Mouse (Mus musculus) ES-E14 (cell line): ENCODE data around the gene Wdr46. TPM values are rescaled to one million over a fixed set of nuclear protein-coding genes. Genes with fewer than 3 reads are reported as not detected.

Experiments
- DNase-seq: peaks from one replicate; pipeline ENCODE4 v3.0.0-alpha.2; 2013; ENCODE audit warnings: low read depth, low spot score
- H3K27ac ChIP-seq: 2 replicates; pipeline ENCODE4 v1.5.1; 2012; ENCODE audit warnings: low read depth, mild to moderate bottlenecking, low read length, moderate library complexity, mixed read lengths; ENCODE audit not compliant: poor library complexity, insufficient read depth, severe bottlenecking
- H3K36me3 ChIP-seq: 2 replicates; pipeline ENCODE4 v1.6.1; 2012; ENCODE audit warnings: mild to moderate bottlenecking, low read length, moderate library complexity, mixed read lengths; ENCODE audit not compliant: control insufficient read depth, poor library complexity, insufficient read depth, severe bottlenecking
- H3K4me1 ChIP-seq, 2 experiments: fragments of 150-350 bp in 1 of 2; sonication (generic) in 1 of 2; 2 replicates each; pipeline ENCODE4 v1.6.1; 2012; ENCODE audit warnings: low read length in 2 of 2, mild to moderate bottlenecking in 1 of 2, mixed read lengths in 1 of 2; ENCODE audit not compliant: control insufficient read depth in 2 of 2, insufficient read depth in 2 of 2, poor library complexity in 1 of 2
- H3K4me3 ChIP-seq, 2 experiments: fragments of 150-350 bp in 1 of 2; sonication (generic) in 1 of 2; 2 replicates each; pipeline ENCODE4 v1.5.1; 2012; ENCODE audit warnings: low read length in 2 of 2, low read depth in 1 of 2, mild to moderate bottlenecking in 1 of 2, mixed read lengths in 1 of 2; ENCODE audit not compliant: insufficient read depth in 1 of 2, poor library complexity in 1 of 2, severe bottlenecking in 1 of 2
- H3K9ac ChIP-seq: 2 replicates; pipeline ENCODE4 v1.6.1; 2012; ENCODE audit warnings: low read depth, mild to moderate bottlenecking, low read length, mixed read lengths; ENCODE audit not compliant: poor library complexity, insufficient read depth, severe bottlenecking
- H3K9me3 ChIP-seq: fragments of 150-350 bp; sonication (generic); 2 replicates; pipeline ENCODE4 v1.6.1; 2012; ENCODE audit warnings: low read depth, mild to moderate bottlenecking, low read length; ENCODE audit not compliant: control insufficient read depth, insufficient read depth
- CHD2 ChIP-seq: IDR thresholded peaks from 2 replicates; pipeline ENCODE4 v1.6.1; 2014; ENCODE audit warnings: mild to moderate bottlenecking, low read depth, low read length, inconsistent platforms
- HCFC1 ChIP-seq: IDR thresholded peaks from 2 replicates; pipeline ENCODE4 v1.6.1; 2012; ENCODE audit warnings: low read length, inconsistent platforms, borderline replicate concordance; ENCODE audit not compliant: insufficient read depth
- MAFK ChIP-seq: IDR thresholded peaks from 2 replicates; pipeline ENCODE4 v1.6.1; 2014; ENCODE audit warnings: mild to moderate bottlenecking, low read depth, low read length, inconsistent platforms; ENCODE audit not compliant: insufficient read depth
- ZC3H11A ChIP-seq: IDR thresholded peaks from 2 replicates; pipeline ENCODE4 v1.6.1; 2012; ENCODE audit warnings: low read depth, mild to moderate bottlenecking, inconsistent platforms, low read length, borderline replicate concordance
- ZNF384 ChIP-seq: IDR thresholded peaks from 2 replicates; pipeline ENCODE4 v1.6.1; 2012; ENCODE audit warnings: low read depth, low read length, inconsistent platforms
- in situ Hi-C, 2 experiments: fragments of 600-800 bp; cut with MboI; formaldehyde crosslinking; loops; one replicate each; pipeline ENCODE4 v1.15.1; 2025; ENCODE audit warnings: low sequenced_read_pairs in 2 of 2, inconsistent platforms in 1 of 2; ENCODE audit not compliant: unreplicated experiment in 2 of 2
- total RNA-seq: library from RNA; depleted of rRNA; stranded (reverse); fragments of 300-350 nt; gene quantifications from 2 replicates; pipeline ENCODE4 v1.2.3, GENCODE M21; 2012

Wdr46 gene
- total RNA-seq, 1 experiment = 78.2 TPM

GRCm38 (mm10) chr17:33914969-33915391 lies 25.5 kb upstream of the Wdr46 start:
- Histone ChIP-seq H3K9me3 (no peaks in the 10 kb centered on the region), H3K27ac (peak overlapping the region; percentile 77), H3K4me1 (peaks cover 5 to 23% of the 10 kb centered on the region in 2 experiments; a peak in 2 of 4 replicates), H3K4me3 (peak overlapping the region; percentile 63 to 93), H3K9ac (peak overlapping the region; percentile 75), H3K36me3 (peaks cover 47% of the 10 kb centered on the region)
- TF ChIP-seq MAFK = no peak
- no peak for TF ChIP-seq ZC3H11A
- TF ChIP-seq CHD2 = no peak
- TF ChIP-seq ZNF384 = no peak
- TF ChIP-seq HCFC1 = no peak
- in situ Hi-C loops = no loop called here
- DNase-seq = no peak

GRCm38 (mm10) chr17:33915671-33916250 lies 24.7 kb upstream of the Wdr46 start, which contains the start of the genes Tapbp and Zbtb22:
Tapbp (plus strand) TSS chr17:33915899.
Zbtb22 (plus strand) TSS chr17:33915904.
- Histone ChIP-seq H3K36me3 (peaks cover 44% of the 10 kb centered on the region), H3K4me3 (peak within 1 kb of the TSS; percentile 63 to 93), H3K27ac (peak within 1 kb of the TSS; percentile 83), H3K9me3 (no peaks in the 10 kb centered on the region), H3K9ac (peak within 1 kb of the TSS; percentile 75), H3K4me1 (peaks cover 3 to 23% of the 10 kb centered on the region in 2 experiments; a peak in 2 of 4 replicates)
- no peak for TF ChIP-seq ZC3H11A
- TF ChIP-seq ZNF384 = no peak
- TF ChIP-seq CHD2 = peak; percentile 75; the same call in 1 of the 2 replicates
- peak; percentile 40; the same call in 1 of the 2 replicates for TF ChIP-seq HCFC1
- TF ChIP-seq MAFK = no peak
- peak; percentile 99 for DNase-seq
- in situ Hi-C loops = no loop called here

GRCm38 (mm10) chr17:33916294-33916693 lies 24.2 kb upstream of the Wdr46 start:
- Histone ChIP-seq H3K27ac (peak overlapping the region; percentile 83; the same call in 1 of the 2 replicates), H3K9ac (peak overlapping the region; percentile 73), H3K9me3 (no peaks in the 10 kb centered on the region), H3K4me1 (peaks cover 3 to 23% of the 10 kb centered on the region in 2 experiments; a peak in 2 of 4 replicates), H3K36me3 (peaks cover 39% of the 10 kb centered on the region), H3K4me3 (peak overlapping the region; percentile 63 to 93)
- no peak for DNase-seq
- TF ChIP-seq ZC3H11A = no peak
- no peak for TF ChIP-seq HCFC1
- TF ChIP-seq CHD2 = no peak
- TF ChIP-seq ZNF384 = no peak
- no peak for TF ChIP-seq MAFK
- in situ Hi-C loops = no loop called here

GRCm38 (mm10) chr17:33916847-33917655 lies 23.4 kb upstream of the Wdr46 start:
- in situ Hi-C loops = no loop called here
- Histone ChIP-seq H3K9me3 (no peaks in the 10 kb centered on the region), H3K4me3 (peak overlapping the region; percentile 64 to 93), H3K36me3 (peaks cover 32% of the 10 kb centered on the region), H3K27ac (no peak overlapping the region; the same call in 1 of the 2 replicates), H3K4me1 (peaks cover 1 to 23% of the 10 kb centered on the region in 2 experiments; a peak in 2 of 4 replicates), H3K9ac (peak overlapping the region; percentile 27; the same call in 1 of the 2 replicates)
- TF ChIP-seq ZC3H11A = no peak
- no peak for TF ChIP-seq HCFC1
- no peak for TF ChIP-seq ZNF384
- no peak for TF ChIP-seq CHD2
- no peak for TF ChIP-seq MAFK
- DNase-seq = no peak
